Mouse (Mus musculus) mesoderm, embryonic 11.5 days (tissue): ENCODE measurements at regions not wholly inside any gene's neighbourhood (a gene's known extent, or its start where the extent isn't known, plus 50 kb on each side); places are given as distances from the start of the nearest gene placed in this dataset.
A peak's percentile ranks its signal among the peaks of the same experiment; 100 is the strongest.
"Not testable (repeated sequence)": the region's sequence is repeated elsewhere in the genome, so short reads cannot be mapped to it uniquely, and the experiment has no call there.

Experiments used
- DNase-seq: peaks from one replicate; pipeline ENCODE4 v3.0.0-alpha.2; 2012; ENCODE audit warnings: low read depth, low spot score

DNA sequence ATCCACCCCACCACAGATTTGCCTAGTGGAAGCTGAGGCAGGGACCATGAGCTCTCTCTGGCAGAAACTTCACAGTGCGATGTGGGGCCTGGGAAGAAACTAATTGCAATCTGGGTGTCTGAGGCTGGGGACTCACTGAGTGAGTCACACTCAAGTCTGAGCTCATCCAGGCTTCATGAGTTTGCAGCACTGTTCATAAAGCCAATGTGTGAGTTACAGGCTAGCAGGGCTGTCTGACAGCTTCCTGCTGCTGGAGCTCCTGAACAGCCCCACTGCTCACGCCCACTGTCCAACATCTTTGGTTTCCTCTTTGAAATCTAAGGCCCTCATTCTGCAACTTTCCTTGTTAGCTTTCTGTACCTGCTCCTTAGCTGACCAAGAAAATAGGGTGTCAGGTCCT is 216.5 kb upstream of the Tenm4 start:
- no peak for DNase-seq

DNA sequence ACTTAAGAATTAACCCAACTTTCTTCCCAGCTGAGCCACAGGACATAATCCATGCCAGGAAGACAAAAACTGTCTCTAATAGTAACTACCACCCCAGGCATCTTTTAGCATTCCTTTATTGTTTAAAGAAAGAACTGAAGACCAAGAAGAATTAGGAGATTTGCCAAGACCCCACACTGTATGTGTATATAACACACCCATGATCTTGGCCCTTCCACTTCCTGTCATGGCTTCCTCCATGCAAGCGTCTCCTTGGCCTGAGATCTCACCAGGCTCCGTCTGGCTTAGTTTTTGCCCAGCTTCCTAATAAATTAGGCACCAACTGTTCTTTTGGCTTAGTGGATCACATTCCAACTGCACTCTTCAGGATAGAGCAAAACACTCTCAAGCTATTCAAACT is 215.9 kb upstream of the Tenm4 start:
- no peak for DNase-seq

- DNase-seq: no peak
Measured at GRCm38 (mm10) chr7:95959068-95959467, 212.0 kb upstream of the Tenm4 start.

GRCm38 (mm10) chr7:95971863-95972262 is 199.2 kb upstream of the Tenm4 start:
- no peak for DNase-seq

DNA sequence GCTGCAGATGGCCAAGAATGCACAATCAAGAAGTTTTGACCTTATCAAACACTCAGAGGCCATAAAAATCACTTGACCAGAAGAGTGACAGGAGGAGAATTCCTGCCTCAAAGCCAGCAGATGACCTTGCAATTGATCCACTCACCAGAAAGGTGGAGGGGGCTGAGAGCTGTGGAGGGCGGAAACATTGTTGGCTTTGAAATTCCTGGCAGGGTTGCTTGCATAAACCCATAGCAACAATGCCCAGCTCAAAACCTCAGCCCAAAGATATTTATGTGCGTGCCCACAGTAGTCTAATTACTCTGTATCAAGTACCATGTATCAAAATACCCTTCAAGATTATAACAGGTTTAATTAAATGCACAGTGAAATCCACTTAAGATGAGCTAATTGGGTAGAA is 197.0 kb upstream of the Tenm4 start:
- no peak for DNase-seq

DNA sequence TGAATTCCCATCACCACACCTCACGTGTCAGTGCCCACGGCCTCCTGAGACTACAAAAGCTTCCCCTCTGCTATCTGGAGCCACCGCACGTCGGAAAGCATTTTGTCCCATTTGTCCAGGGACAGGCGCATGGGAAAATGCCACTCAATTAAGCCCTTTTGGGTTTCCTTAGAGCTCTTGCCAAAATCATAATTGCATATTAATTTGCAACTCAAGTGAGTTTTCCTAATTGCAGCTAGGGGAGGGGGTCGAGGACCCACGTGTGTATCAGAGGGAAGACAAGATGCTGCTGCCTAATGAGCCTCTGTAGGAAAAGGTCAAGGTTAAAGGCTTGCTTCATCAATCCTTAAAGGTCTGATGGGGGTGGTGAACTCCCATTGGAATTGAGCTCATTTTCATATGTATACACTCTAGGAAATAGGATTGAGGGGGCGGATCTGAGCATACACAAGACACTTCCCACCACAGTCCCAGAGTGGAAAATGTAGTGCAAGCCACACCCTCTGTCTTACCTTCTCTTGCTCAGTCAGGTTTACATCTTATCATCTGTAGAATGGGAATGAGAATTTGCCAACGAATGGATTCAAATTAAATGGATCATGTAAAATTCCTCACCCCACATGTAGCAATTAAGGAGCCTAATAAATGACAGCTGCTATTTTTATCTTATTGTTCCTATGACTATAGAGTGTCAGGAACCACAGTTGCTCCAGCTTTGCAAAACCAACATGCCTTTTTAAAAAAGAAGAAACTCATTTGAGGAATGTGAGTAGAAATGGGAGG is 179.6 kb upstream of the Tenm4 start:
- DNase-seq: peak; percentile 54

GRCm38 (mm10) chr7:95992033-95992516 is 179.0 kb upstream of the Tenm4 start:
- no peak for DNase-seq

GRCm38 (mm10) chr7:95992521-95992920 is 178.5 kb upstream of the Tenm4 start:
- DNase-seq: no peak

GRCm38 (mm10) chr7:95997190-95997589 is 173.9 kb upstream of the Tenm4 start:
- no peak for DNase-seq

DNA sequence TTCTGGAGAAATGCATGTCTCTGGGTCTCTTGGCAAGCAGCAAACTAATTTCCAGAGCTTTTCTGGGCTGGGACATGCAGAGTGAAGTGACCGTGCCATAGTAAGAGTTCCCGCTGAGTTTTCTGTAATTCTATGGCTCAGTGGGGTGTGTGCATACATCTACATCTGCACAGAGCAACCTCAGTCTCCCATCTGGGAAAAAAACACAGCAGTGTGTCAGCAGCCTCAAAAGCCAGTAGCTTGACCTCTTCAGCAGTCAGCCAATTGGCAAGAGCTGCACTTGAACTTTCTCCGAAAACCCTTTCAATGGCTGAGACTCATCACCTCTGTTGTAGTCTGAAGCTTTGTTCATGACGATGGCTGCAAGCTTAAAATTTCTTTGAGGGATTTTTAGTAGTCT is 171.9 kb upstream of the Tenm4 start:
- no peak for DNase-seq

- DNase-seq: no peak
Measured at GRCm38 (mm10) chr7:96002401-96002800, 168.6 kb upstream of the Tenm4 start.

- no peak for DNase-seq
Measured at GRCm38 (mm10) chr7:96006299-96006698, 164.7 kb upstream of the Tenm4 start.

GRCm38 (mm10) chr7:96013008-96013407 is 158.0 kb upstream of the Tenm4 start:
- no peak for DNase-seq

DNA sequence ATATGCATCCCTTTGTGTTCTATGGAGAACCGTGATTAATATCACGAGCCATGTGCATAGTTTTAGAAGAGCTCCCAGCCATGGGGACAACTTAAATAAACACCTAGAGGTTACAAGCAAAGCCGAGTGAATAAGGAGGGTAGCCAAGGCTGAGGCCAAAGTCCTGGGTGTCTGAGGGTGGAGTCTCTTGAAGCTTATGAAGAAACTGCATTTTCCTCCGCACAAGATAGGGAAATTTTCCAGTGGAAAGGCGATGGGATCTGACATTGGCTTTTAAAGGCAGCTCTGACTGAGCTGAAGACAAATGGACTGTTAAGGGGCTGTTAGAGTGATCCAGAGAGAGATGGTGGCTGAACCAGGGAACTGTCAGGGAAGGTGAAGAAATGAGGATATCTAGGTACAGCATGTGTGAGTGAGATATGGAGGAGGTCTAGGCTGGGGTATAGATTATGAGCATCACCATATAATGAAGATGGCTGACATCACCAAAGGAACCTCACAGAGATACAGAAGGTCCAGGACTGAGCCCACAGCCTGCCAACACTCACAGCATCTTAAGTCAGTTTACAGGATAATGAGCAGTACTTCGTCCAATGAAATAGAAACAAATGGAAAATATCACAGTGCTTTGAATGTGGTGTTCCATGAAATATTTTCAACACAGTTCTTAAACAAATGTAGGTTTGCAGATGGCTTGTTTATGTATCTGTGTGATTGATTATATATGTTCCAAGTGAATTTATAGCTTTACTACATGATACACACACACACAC is 153.7 kb upstream of the Tenm4 start:
- DNase-seq: no peak

DNA sequence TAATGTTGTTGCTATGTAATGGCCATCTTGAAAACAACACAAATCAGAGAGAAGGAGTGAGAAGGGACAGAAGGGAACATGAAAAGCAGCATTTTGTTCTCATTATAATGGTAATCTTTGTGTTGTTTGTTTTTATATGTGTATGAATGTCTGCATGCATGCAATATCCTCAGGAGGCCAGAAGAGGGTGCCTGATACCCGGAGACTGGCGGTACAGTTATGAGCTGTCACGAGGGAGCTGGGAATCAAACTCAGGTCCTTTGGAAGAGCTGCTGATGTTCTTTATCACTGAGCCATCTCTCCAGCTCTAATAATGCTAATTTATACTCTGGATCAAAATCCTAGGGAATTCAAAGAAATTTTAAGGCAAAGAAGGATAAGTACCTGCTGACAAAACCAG is 147.0 kb upstream of the Tenm4 start:
- DNase-seq: no peak

DNA sequence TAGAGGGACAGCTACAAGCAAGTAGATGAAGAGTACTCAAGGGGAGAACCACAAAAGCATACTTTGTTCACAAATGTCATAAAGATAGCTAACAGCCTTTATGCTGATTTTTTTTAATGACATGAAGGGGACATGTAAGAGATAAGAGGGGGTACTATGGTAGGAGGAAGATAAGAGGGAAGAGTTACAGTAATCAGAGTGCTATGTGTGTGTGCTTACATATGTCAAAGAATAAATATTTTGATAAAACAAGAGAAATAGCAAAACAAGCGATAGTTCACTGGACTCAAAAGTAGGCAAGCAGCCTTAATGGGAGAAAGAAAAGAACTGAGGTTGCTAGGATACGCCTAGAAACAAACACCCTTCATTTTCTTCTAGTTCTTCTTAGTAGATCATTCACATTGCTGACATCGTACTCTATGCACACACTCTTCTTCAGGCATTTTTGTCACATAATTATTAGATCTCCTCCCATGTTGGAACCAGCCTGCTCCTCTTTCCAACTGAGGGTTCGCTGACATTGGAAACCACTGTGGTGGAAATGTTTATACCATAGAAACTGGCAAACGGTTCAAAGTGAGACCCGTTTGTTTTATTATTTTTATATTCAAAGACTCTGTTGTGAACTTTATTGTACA is 144.1 kb upstream of the Tenm4 start:
- DNase-seq: no peak

GRCm38 (mm10) chr7:96033636-96034035 is 137.4 kb upstream of the Tenm4 start:
- no peak for DNase-seq

GRCm38 (mm10) chr7:96035456-96035855 is 135.6 kb upstream of the Tenm4 start:
- no peak for DNase-seq

DNA sequence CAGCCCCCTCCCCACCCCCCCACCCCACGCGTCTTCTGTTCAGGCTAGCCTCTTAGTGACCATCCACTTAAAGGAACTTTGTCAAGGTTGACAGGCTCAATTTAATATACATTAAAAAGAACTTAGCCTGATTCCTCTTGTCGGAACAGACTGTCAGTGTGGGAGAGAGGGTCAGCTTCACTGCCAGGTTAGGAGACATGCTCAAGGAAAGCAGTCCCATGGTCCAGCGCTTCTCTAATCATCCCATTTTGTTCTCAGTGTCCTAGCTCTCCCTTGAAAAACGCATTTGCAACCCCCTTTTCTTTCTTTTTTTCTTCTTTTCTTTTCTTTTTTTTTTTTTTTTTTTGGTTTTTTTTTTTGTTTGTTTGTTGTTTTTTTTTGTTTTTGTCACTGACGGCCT is 131.4 kb upstream of the Tenm4 start:
- DNase-seq: no peak

DNA sequence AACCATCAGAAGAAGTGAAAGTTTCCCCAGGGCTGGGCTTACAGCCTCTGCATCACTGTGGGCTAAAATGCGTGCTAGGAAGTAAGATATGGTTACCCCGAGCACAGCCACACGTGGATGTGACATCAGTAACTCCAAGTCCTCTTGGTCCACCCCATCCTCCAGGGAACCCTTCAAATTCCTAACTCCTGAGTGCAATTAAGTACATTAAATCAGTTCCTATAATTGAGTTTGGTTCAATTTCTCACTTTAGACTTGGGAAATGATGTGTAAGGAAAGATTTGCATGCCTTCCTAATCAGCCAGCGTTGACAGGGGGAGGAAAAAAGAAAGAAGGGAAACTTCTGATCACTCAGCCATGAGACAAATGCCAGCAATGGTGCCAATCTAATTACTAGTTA is 129.2 kb upstream of the Tenm4 start:
- DNase-seq: no peak

GRCm38 (mm10) chr7:96051631-96052030 is 119.4 kb upstream of the Tenm4 start:
- no peak for DNase-seq

GRCm38 (mm10) chr7:96061599-96061998 is 109.4 kb upstream of the Tenm4 start:
- not testable (repeated sequence) for DNase-seq
